Mouse (Mus musculus): ENCODE data around the gene Slc2a8. TPM values are rescaled to one million over a fixed set of nuclear protein-coding genes. Genes with fewer than 3 reads are reported as not detected.
"Not testable (repeated sequence)": the region's sequence is repeated elsewhere in the genome, so short reads cannot be mapped to it uniquely, and the experiment has no call there.

Slc2a8 gene
- polyA plus RNA-seq (2012; ENCODE audit: insufficient read depth, low replicate concordance): 28.4 and 135 TPM in 2 replicates

DNA sequence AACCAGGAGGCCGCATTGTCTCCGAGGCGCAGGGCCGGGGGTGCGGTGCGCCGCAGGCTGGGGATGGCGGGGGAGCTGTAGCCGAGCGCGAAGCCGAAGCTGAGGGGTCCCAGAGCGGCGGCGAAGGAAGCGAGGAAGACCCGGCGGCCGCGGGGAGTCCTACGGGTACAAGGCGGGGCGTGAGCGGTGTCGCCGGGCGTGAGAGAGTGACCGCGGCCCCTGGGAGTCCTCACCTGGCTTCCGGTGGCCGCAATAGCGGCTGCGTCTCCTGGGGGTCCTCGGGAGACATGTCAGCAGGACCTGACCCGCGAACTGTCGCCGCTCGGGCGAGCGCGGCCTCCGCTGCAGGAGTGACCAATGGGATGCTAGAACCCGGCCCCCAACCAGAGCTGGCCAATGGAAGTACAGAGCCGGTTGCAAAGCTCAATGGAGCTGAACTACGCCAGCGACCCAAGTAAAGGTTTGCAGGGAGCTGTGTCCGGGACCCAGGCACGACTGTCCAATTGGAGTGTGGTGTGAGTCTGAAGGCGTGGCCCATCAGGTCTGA lies at the start of gene Slc2a8:
TSS of gene Slc2a8 (minus strand) at position 359 of the 547 bp plus-strand sequence.
- no peaks in the 10 kb centered on the region for H3K9me3 ChIP-seq
- no peak for TF ChIP-seq FLI1 (IDR thresholded peaks at IDR 0.05; ENCODE audit: low read length)
- TF ChIP-seq GATA1 (IDR thresholded peaks at IDR 0.05; ENCODE audit: borderline replicate concordance, low read length): no peak
- H3K36me3 ChIP-seq (replicated peaks; ENCODE audit: low read length): peaks cover 3% of the 10 kb centered on the region
- peaks cover 24% of the 10 kb centered on the region for H3K27me3 ChIP-seq (replicated peaks)
- peaks cover 30% of the 10 kb centered on the region for H3K4me1 ChIP-seq
- H3K4me3 ChIP-seq (replicated peaks): peak within 1 kb of the TSS; percentile 95

DNA sequence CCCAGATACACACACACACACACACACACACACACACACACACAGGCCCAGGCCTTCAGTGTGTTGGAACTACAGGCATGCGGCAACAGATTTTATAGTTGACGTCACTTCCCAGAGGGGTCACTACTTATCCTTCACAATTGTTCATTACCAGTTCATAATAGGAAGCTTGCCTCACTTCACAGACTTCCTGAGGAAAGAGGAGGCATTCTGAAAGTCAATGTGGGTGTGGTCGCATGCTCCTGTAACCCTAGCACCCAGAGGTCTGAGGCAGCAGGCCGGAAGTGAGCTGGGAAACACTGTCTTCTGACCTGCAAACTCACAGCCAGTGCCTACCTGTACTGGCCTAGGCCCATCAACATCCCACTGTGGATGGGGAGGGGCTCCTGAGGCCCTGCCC lies 43.2 kb upstream of the Slc2a8 start:
- Histone ChIP-seq H3K27me3 (replicated peaks) (peaks cover 47% of the 10 kb centered on the region), H3K36me3 (replicated peaks; ENCODE audit: low read length) (no peaks in the 10 kb centered on the region), H3K4me1 (peaks cover 18% of the 10 kb centered on the region), H3K9me3 (0 out of 2 replicates have a peak, but pooled peaks cover 3% of the 10 kb centered on the region), H3K4me3 (replicated peaks) (no peak overlapping the region)
- TF ChIP-seq FLI1 (IDR thresholded peaks at IDR 0.05; ENCODE audit: low read length) (no peak), GATA1 (IDR thresholded peaks at IDR 0.05; ENCODE audit: borderline replicate concordance, low read length) (no peak)

DNA sequence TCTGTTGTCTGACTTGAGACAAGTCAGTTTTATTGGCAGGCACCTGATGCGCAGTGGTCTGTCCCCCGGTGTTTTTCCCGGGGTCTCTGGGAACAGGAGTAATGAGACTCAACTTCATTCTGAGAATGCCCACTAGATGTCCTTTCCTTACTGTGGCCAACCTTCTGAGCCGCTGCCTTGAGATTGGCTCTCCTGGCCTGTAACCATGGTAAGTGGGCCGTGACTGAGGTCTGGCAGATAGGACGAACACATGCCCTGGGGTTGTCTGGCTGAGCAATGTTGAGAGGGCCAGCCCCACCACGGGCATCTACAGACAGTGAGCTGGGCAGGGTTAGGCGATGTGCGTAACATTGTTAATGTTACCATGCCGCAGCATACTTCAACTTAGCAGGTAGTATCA lies 42.7 kb upstream of the Slc2a8 start:
- Histone ChIP-seq H3K27me3 (replicated peaks) (peaks cover 47% of the 10 kb centered on the region), H3K36me3 (replicated peaks; ENCODE audit: low read length) (no peaks in the 10 kb centered on the region), H3K4me3 (replicated peaks) (no peak overlapping the region), H3K4me1 (peaks cover 18% of the 10 kb centered on the region), H3K9me3 (0 out of 2 replicates have a peak, but pooled peaks cover 3% of the 10 kb centered on the region)
- no peak for TF ChIP-seq FLI1 (IDR thresholded peaks at IDR 0.05; ENCODE audit: low read length)
- TF ChIP-seq GATA1 (IDR thresholded peaks at IDR 0.05; ENCODE audit: borderline replicate concordance, low read length): no peak

DNA sequence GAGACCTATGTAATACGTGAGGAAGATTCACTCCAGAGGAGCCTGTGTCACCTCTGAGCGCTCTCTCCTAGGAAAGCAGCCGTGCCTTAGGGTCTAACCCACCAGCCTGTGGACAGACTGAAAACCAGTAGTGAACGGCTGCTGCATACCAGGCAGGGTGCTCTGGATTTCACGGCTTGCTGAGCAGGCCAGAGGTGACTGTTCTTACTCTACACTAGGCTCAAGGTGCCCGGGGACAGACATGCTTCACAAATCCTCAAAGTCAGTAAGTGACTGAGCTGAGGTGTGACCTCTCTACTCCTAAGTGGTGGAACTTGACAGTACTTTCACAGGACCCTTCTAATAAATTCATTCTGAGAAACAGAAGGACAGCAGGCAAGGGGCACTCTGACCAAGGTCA lies 41.0 kb upstream of the Slc2a8 start:
- Histone ChIP-seq H3K27me3 (replicated peaks) (peaks cover 42% of the 10 kb centered on the region), H3K4me3 (replicated peaks) (no peak overlapping the region), H3K4me1 (peaks cover 13% of the 10 kb centered on the region), H3K36me3 (replicated peaks; ENCODE audit: low read length) (no peaks in the 10 kb centered on the region), H3K9me3 (0 out of 2 replicates have a peak, but pooled peaks cover 3% of the 10 kb centered on the region)
- TF ChIP-seq GATA1 (IDR thresholded peaks at IDR 0.05; ENCODE audit: borderline replicate concordance, low read length) (no peak), FLI1 (IDR thresholded peaks at IDR 0.05; ENCODE audit: low read length) (no peak)

DNA sequence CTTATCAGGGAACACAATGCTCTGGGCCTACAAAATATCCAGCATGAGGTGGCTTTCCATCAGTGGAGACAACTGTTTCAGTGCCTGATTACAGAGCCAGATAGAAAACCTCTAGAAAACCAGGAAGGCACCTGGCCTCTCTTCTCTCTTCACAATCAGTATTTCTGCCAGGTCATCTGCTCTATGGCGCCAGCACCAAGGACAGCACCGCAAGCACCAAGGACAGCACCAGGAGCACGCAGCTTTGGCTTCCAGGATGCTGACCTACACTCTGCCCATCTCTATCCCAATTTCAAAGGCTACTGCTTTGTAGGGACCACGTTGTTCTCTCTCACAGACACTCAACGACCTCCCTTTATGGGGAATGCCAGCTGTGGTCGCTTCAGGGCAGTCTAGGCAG lies 36.1 kb upstream of the Slc2a8 start:
- Histone ChIP-seq H3K27me3 (replicated peaks) (peaks cover 28% of the 10 kb centered on the region), H3K36me3 (replicated peaks; ENCODE audit: low read length) (no peaks in the 10 kb centered on the region), H3K4me1 (peaks cover 3% of the 10 kb centered on the region; the same call in 1 of the 2 replicates), H3K9me3 (peaks cover 4% of the 10 kb centered on the region; the same call in 1 of the 2 replicates), H3K4me3 (replicated peaks) (no peak overlapping the region)
- TF ChIP-seq GATA1 (IDR thresholded peaks at IDR 0.05; ENCODE audit: borderline replicate concordance, low read length) (no peak), FLI1 (IDR thresholded peaks at IDR 0.05; ENCODE audit: low read length) (no peak)

DNA sequence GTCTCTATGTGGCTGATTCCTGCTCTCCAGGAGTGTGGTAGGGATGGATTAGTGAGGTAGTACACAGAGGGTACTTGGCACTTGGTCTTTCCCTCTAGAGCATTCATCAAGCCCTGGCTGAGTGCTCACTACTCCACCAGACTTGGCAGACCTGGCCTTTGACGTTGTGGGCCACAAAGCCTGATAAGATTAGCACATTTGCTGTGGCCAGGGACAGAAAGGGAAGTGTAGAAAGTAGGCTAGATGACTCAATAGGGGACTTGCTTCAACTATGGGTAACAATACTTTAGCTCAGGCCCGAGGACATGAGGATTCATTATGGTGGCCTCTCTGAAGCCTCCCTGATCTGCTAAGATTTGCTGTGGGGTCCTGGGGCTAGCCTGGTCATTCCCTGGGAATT lies 35.3 kb upstream of the Slc2a8 start:
- Histone ChIP-seq H3K4me3 (replicated peaks) (no peak overlapping the region), H3K36me3 (replicated peaks; ENCODE audit: low read length) (no peaks in the 10 kb centered on the region), H3K27me3 (replicated peaks) (peaks cover 25% of the 10 kb centered on the region), H3K4me1 (peaks cover 3% of the 10 kb centered on the region; the same call in 1 of the 2 replicates), H3K9me3 (peaks cover 4% of the 10 kb centered on the region; the same call in 1 of the 2 replicates)
- TF ChIP-seq FLI1 (IDR thresholded peaks at IDR 0.05; ENCODE audit: low read length) (no peak), GATA1 (IDR thresholded peaks at IDR 0.05; ENCODE audit: borderline replicate concordance, low read length) (no peak)

DNA sequence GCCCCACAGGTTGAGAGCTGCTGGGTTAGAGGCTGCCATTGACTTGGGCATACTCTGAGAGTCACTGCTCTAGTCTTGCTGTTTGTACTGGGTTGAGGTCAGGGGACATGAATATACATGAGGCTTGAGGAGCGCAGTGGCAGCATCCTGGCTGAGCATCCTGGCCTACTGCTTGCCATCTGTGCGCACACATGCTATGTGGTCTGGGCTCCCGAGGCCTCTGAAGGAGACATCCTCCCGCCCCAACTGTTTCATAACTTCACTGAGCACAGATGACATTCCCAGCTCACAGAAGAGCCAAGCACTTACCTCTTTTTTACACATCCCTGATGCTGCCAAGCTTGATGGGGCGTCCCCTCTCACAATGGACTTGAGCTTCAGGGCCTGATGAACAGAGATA lies 33.0 kb upstream of the Slc2a8 start:
- H3K36me3 ChIP-seq (replicated peaks; ENCODE audit: low read length): no peaks in the 10 kb centered on the region
- H3K4me1 ChIP-seq: peaks cover 3% of the 10 kb centered on the region; the same call in 1 of the 2 replicates
- H3K4me3 ChIP-seq (replicated peaks): no peak overlapping the region
- TF ChIP-seq GATA1 (IDR thresholded peaks at IDR 0.05; ENCODE audit: borderline replicate concordance, low read length): no peak
- no peak for TF ChIP-seq FLI1 (IDR thresholded peaks at IDR 0.05; ENCODE audit: low read length)
- peaks cover 28% of the 10 kb centered on the region for H3K27me3 ChIP-seq (replicated peaks)
- H3K9me3 ChIP-seq: peaks cover 4% of the 10 kb centered on the region; the same call in 1 of the 2 replicates

DNA sequence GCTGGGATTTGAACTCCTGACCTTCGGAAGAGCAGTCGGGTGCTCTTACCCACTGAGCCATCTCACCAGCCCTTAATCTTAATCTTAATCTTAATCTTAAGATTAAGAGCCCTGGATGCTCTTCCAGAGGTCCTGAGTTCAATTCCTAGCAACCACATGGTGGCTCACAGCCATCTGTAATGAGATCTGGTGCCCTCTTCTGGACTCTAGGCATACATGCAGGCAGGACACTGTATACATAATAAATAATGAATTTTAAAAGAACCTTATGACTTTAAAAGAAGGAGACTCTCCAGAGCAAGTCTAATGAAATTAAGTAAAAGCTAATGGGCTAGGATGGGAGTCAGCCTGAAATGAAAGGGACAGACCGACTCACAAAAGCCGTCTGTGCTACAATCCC lies 27.2 kb upstream of the Slc2a8 start:
- H3K9me3 ChIP-seq; H3K4me3 ChIP-seq (replicated peaks); H3K36me3 ChIP-seq (replicated peaks; ENCODE audit: low read length); H3K4me1 ChIP-seq: not testable (repeated sequence)
- H3K27me3 ChIP-seq (replicated peaks): peaks cover 44% of the 10 kb centered on the region

DNA sequence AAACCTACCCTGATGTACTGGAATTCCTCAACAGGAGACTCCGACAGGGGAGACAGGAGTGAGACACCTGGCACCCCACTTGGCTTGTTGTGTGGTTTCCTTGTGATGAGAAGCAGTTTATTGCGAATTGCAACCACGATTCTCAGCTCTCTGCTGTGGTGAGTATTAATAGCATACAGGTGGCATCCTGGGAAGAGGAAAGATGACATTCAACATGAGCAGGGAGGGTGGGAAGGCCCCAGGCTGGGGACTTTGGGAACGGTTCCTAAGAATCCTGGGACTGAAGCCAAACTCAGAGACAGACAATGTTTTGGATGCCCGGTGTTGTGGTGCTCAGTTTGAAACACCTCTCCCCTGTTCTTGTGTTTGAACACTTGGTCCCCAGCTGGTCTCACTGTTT lies 23.2 kb upstream of the Slc2a8 start:
- Histone ChIP-seq H3K36me3 (replicated peaks; ENCODE audit: low read length) (no peaks in the 10 kb centered on the region), H3K4me1 (no peaks in the 10 kb centered on the region), H3K4me3 (replicated peaks) (no peak overlapping the region), H3K27me3 (replicated peaks) (peaks cover 48% of the 10 kb centered on the region), H3K9me3 (no peaks in the 10 kb centered on the region; the same call in 1 of the 2 replicates)
- TF ChIP-seq GATA1 (IDR thresholded peaks at IDR 0.05; ENCODE audit: borderline replicate concordance, low read length): no peak
- TF ChIP-seq FLI1 (IDR thresholded peaks at IDR 0.05; ENCODE audit: low read length): no peak

DNA sequence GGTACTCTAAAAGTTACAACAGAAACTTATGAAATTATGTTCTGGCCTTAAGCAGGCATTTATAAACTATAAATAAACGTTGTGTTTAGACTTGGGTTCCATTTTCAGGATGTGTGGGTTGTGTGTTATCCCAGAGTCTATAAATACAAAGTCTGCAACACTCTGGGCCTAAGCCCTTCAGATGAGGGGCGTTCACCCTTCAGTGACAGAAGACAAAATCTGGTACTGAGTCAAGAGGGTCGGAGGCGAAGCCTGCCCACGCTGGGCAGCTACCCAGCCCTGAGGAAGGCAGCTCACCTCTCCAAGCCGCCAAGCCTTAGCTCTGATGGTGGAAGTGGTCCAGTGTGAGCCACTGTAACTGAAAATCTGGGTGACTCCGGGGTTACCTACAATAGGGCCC lies 20.3 kb upstream of the Slc2a8 start:
- Histone ChIP-seq H3K4me3 (replicated peaks) (no peak overlapping the region), H3K36me3 (replicated peaks; ENCODE audit: low read length) (no peaks in the 10 kb centered on the region), H3K4me1 (no peaks in the 10 kb centered on the region), H3K9me3 (no peaks in the 10 kb centered on the region; the same call in 1 of the 2 replicates), H3K27me3 (replicated peaks) (peaks cover 52% of the 10 kb centered on the region)
- TF ChIP-seq GATA1 (IDR thresholded peaks at IDR 0.05; ENCODE audit: borderline replicate concordance, low read length): no peak
- TF ChIP-seq FLI1 (IDR thresholded peaks at IDR 0.05; ENCODE audit: low read length): no peak
